Mouse (Mus musculus) myocyte (in vitro differentiated cells): Measurements from ENCODE around the gene Icam2. TPM values are rescaled to one million over a fixed set of nuclear protein-coding genes. Genes with fewer than 3 reads are reported as not detected.
"Not testable (repeated sequence)": the region's sequence is repeated elsewhere in the genome, so short reads cannot be mapped to it uniquely, and the experiment has no call there.

ENCODE experiments used
- H3K27me3 ChIP-seq: one replicate; pipeline ENCODE4 v1.6.1; 2011; ENCODE audit not compliant: control insufficient read depth, insufficient read depth, insufficient read length
- H3K36me3 ChIP-seq: one replicate; pipeline ENCODE4 v1.6.1; 2011; ENCODE audit not compliant: control insufficient read depth, insufficient read depth
- H3K4me2 ChIP-seq: one replicate; pipeline ENCODE4 v1.6.1; 2011; ENCODE audit warnings: low read depth, control low read depth
- H3K4me3 ChIP-seq: one replicate; pipeline ENCODE4 v1.5.1; 2011; ENCODE audit warnings: mild to moderate bottlenecking, control low read depth, moderate library complexity
- H3K79me2 ChIP-seq: one replicate; pipeline ENCODE4 v1.6.1; 2011; ENCODE audit not compliant: control insufficient read depth, insufficient read depth
- H3ac ChIP-seq: one replicate; pipeline ENCODE4 v1.6.1; 2011; ENCODE audit not compliant: control insufficient read depth, insufficient read length
- CEBPB ChIP-seq: IDR thresholded peaks from 2 replicates; pipeline ENCODE4 v1.6.1; 2011; ENCODE audit warnings: mild to moderate bottlenecking, moderate library complexity; ENCODE audit not compliant: poor library complexity, insufficient read depth, severe bottlenecking
- E2F4 ChIP-seq: IDR thresholded peaks from one replicate; pipeline ENCODE4 v1.6.1; 2011; ENCODE audit warnings: mild to moderate bottlenecking, control low read depth, moderate library complexity; ENCODE audit not compliant: insufficient read depth
- MAX ChIP-seq: IDR thresholded peaks from one replicate; pipeline ENCODE4 v1.6.1; 2011; ENCODE audit warnings: low read depth, mild to moderate bottlenecking, control low read depth
- MYOD1 ChIP-seq, 3 experiments: IDR thresholded peaks; one replicate each; pipeline ENCODE4 v1.6.1; 2011; ENCODE audit warnings: control low read depth in 2 of 3, low read depth in 2 of 3, mild to moderate bottlenecking in 2 of 3, moderate library complexity in 1 of 3; ENCODE audit not compliant: insufficient read length in 2 of 3, control insufficient read depth in 1 of 3
- MYOG ChIP-seq, 3 experiments: IDR thresholded peaks; one replicate each; pipeline ENCODE4 v1.6.1; 2011; ENCODE audit warnings: control low read depth in 2 of 3, low read depth in 2 of 3, mild to moderate bottlenecking in 2 of 3; ENCODE audit not compliant: insufficient read length in 2 of 3, control insufficient read depth in 1 of 3, insufficient read depth in 1 of 3
- POLR2A ChIP-seq: IDR thresholded peaks from one replicate; pipeline ENCODE4 v1.6.1; 2011; ENCODE audit warnings: low read depth, mild to moderate bottlenecking, control low read depth, moderate library complexity; ENCODE audit not compliant: insufficient read length
- POLR2AphosphoS2 ChIP-seq: IDR thresholded peaks from one replicate; pipeline ENCODE4 v1.6.1; 2011; ENCODE audit warnings: low read depth, control low read depth; ENCODE audit not compliant: insufficient read length
- REST ChIP-seq: IDR thresholded peaks from one replicate; pipeline ENCODE4 v1.6.1; 2011; ENCODE audit warnings: mild to moderate bottlenecking, control low read depth, moderate library complexity; ENCODE audit not compliant: insufficient read depth, insufficient read length
- SRF ChIP-seq: IDR thresholded peaks from one replicate; pipeline ENCODE4 v1.6.1; 2011; ENCODE audit warnings: low read depth; ENCODE audit not compliant: control insufficient read depth, insufficient read length
- TCF12 ChIP-seq: IDR thresholded peaks from one replicate; pipeline ENCODE4 v1.6.1; 2011; ENCODE audit warnings: mild to moderate bottlenecking, control low read depth; ENCODE audit not compliant: poor library complexity, insufficient read depth, severe bottlenecking
- TCF3 ChIP-seq: IDR thresholded peaks from one replicate; pipeline ENCODE4 v1.6.1; 2011; ENCODE audit warnings: low read depth, control low read depth; ENCODE audit not compliant: insufficient read length
- USF1 ChIP-seq: IDR thresholded peaks from one replicate; pipeline ENCODE4 v1.6.1; 2011; ENCODE audit warnings: low read depth, mild to moderate bottlenecking, control low read depth, moderate library complexity
- polyA plus RNA-seq: library from polyadenylated mRNA; unstranded; fragments of >200 nt; fragmentation: generic; extraction: Trizol; gene quantifications from one replicate; pipeline ENCODE4 v1.2.1, GENCODE M21; 2012; ENCODE audit warnings: missing spikeins

Gene Icam2
- polyA plus RNA-seq, 1 experiment, result not detected

DNA sequence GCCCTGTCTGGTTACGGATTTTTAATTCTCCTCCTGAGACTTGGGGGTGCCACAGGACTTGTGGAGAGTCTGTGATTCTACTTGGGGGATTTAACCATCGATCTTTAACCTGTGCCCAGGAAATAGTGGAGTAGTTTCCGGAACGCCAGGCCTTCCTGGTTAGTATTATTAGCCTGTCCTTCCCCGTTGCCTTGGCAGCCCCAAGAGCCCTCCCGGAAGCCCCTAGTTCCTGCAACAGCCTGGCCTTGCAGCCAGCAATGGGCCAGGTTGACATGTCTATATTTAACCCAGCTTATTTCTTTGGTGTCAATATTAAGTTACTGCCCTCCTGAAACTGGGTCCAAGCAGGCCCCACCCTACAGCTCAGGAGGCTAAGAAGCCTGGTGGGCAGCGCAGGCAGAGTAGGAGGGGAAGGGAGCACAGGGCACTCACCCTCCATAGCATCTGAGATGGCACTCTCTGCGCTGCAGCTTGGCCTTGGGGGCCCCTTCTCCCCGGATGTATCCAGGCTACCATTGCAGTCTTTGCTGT lies 46.8 kb downstream of the Icam2 start:
- no peaks in the 10 kb centered on the region for H3K79me2 ChIP-seq

DNA sequence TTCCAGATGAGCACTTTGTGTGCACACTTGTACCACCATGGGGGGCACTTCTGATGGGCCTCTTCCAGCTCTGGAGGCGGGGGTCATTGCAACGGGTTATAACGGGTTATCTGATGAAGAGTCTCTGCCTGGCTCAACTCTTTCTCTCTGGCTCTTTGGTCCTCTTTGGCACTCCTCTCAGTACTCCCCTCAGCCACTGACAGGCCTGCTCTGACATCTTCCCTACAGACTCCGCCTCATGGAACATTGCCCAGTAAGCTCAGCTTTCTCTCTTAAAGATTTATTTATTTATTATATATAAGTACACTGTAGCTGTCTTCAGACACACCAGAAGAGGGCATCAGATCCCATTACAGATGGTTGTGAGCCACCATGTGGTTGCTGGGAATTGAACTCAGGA lies 48.6 kb downstream of the Icam2 start:
- Histone ChIP-seq H3K4me2 (peak overlapping the region; percentile 8), H3K27me3 (peaks cover 12% of the 10 kb centered on the region)
- H3ac ChIP-seq, H3K79me2 ChIP-seq, H3K4me3 ChIP-seq, H3K36me3 ChIP-seq: not testable (repeated sequence)

More for the DNA sequence above, 46.8 kb downstream of the Icam2 start:
- no peak for TF ChIP-seq TCF12
- TF ChIP-seq USF1, result no peak
- no peak for TF ChIP-seq REST
- TF ChIP-seq CEBPB, result no peak
- TF ChIP-seq SRF, result no peak
- TF ChIP-seq E2F4, result no peak
- no peak for TF ChIP-seq TCF3
- TF ChIP-seq MYOG (IDR thresholded peaks at IDR 0.05; ENCODE audit: control insufficient read depth in 1 of 3, insufficient read depth in 1 of 3, insufficient read length in 2 of 3, low read depth in 2 of 3), result no peak
- no peak for TF ChIP-seq POLR2A
- no peak for TF ChIP-seq MAX
- TF ChIP-seq MYOD1 (IDR thresholded peaks at IDR 0.05; ENCODE audit: control insufficient read depth in 1 of 3, insufficient read length in 2 of 3, low read depth in 2 of 3), result no peak
- no peak for TF ChIP-seq POLR2AphosphoS2
- Histone ChIP-seq H3ac (no peak overlapping the region), H3K4me2 (no peak overlapping the region), H3K27me3 (peaks cover 20% of the 10 kb centered on the region), H3K36me3 (peaks cover 4% of the 10 kb centered on the region), H3K4me3 (no peak overlapping the region)

DNA sequence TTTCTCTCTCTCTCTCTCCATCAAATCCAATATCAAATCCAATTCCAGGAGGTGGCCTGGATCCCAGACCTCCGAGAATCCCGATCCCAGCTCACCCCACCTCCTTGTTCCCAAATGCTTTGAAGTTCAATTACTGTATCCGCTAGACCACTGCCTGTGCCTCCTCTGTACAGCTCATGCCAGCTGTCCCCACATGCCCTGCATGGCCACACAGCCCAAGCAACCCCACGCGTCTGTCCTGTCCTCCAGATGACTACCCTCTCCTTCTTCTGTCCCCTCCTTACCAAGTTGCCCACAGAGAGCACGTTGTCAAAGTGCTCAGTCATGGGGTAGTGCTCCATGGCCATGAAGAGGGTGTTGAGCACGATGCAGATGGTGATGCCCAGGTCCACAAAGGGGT lies 49.0 kb downstream of the Icam2 start:
- H3K4me3 ChIP-seq, result no peak overlapping the region
- H3K79me2 ChIP-seq, result no peaks in the 10 kb centered on the region
- H3K27me3 ChIP-seq, result peaks cover 10% of the 10 kb centered on the region
- H3K36me3 ChIP-seq, result peaks cover 4% of the 10 kb centered on the region
- no peak for TF ChIP-seq USF1
- no peak for TF ChIP-seq SRF
- TF ChIP-seq MYOD1 (IDR thresholded peaks at IDR 0.05; ENCODE audit: control insufficient read depth in 1 of 3, insufficient read length in 2 of 3, low read depth in 2 of 3), result peak in 2 of 3 experiments; percentile 35 to 88
- TF ChIP-seq E2F4, result no peak
- TF ChIP-seq MAX, result no peak
- peak; percentile 44 to 95 (median 88) for TF ChIP-seq MYOG (IDR thresholded peaks at IDR 0.05; ENCODE audit: control insufficient read depth in 1 of 3, insufficient read depth in 1 of 3, insufficient read length in 2 of 3, low read depth in 2 of 3)
- TF ChIP-seq CEBPB, result no peak
- TF ChIP-seq REST, result no peak
- TF ChIP-seq TCF3, result no peak
- H3ac ChIP-seq, result no peak overlapping the region
- peak overlapping the region; percentile 28 for H3K4me2 ChIP-seq

DNA sequence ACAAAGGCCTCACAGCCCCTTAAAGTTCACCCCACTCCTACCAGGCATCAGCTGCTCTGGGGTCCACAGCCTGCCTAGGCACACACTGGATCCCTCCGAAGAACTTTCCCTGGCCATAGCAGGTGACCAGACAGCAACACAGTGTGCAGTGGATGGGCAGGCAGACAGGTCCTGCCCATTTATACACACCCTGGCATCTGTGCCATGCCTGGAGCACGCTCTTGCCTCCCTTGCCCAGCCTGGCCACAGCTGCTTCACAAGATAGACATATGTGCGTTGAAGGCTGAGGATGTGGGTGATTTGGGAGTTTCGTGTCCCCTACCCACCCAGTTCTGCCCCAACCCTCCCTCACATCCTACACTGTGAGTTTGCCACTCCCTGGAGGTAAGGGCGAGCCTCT lies 49.8 kb downstream of the Icam2 start:
- H3K36me3 ChIP-seq, result peaks cover 4% of the 10 kb centered on the region
- peak overlapping the region; percentile 42 for H3K4me2 ChIP-seq
- H3K4me3 ChIP-seq, result no peak overlapping the region
- no peak overlapping the region for H3ac ChIP-seq
- no peaks in the 10 kb centered on the region for H3K79me2 ChIP-seq
- TF ChIP-seq REST (no peak), MYOD1 (IDR thresholded peaks at IDR 0.05; ENCODE audit: control insufficient read depth in 1 of 3, insufficient read length in 2 of 3, low read depth in 2 of 3) (peak in 2 of 3 experiments; percentile 61 to 91), MYOG (IDR thresholded peaks at IDR 0.05; ENCODE audit: control insufficient read depth in 1 of 3, insufficient read depth in 1 of 3, insufficient read length in 2 of 3, low read depth in 2 of 3) (peak; percentile 40 to 93 (median 87)), POLR2AphosphoS2 (no peak)
- H3K27me3 ChIP-seq, result peaks cover 7% of the 10 kb centered on the region

DNA sequence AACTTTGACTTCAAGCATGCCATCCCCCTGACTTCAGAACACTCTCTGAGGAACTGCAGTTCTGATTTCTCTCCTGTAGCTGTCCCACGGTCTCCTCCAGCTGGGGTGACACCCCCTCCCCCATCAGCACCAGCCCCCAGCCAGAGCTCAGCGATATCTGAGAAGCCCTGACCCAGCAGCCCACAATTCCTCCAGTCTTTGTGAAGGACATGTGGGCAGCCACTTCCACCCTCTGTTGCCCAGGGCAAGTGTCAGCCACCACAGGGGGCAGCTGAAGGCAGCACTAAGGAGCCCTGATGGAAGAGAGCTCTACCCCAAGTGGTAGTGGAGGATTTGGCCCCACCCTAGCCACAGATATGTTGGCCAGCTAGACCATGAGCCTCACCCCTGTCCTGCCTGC lies 53.8 kb downstream of the Icam2 start:
- H3K27me3 ChIP-seq, result no peaks in the 10 kb centered on the region
- TF ChIP-seq MYOD1 (IDR thresholded peaks at IDR 0.05; ENCODE audit: control insufficient read depth in 1 of 3, insufficient read length in 2 of 3, low read depth in 2 of 3), result peak in 2 of 3 experiments; percentile 69 to 87
- no peak for TF ChIP-seq MAX
- peak; percentile 47 for TF ChIP-seq TCF3
- TF ChIP-seq CEBPB, result no peak
- peak; percentile 39 for TF ChIP-seq TCF12
- no peak for TF ChIP-seq POLR2A
- peak; percentile 64 to 96 (median 72) for TF ChIP-seq MYOG (IDR thresholded peaks at IDR 0.05; ENCODE audit: control insufficient read depth in 1 of 3, insufficient read depth in 1 of 3, insufficient read length in 2 of 3, low read depth in 2 of 3)
- TF ChIP-seq SRF, result no peak
- TF ChIP-seq POLR2AphosphoS2, result no peak
- TF ChIP-seq USF1, result no peak
- no peak for TF ChIP-seq E2F4
- no peak for TF ChIP-seq REST
- no peak overlapping the region for H3K4me3 ChIP-seq
- H3K79me2 ChIP-seq, result no peaks in the 10 kb centered on the region
- peak overlapping the region; percentile 39 for H3K4me2 ChIP-seq
- no peak overlapping the region for H3ac ChIP-seq
- H3K36me3 ChIP-seq, result no peaks in the 10 kb centered on the region
